Mouse (Mus musculus): ENCODE measurements around the gene Prpf19. TPM values are rescaled to one million over a fixed set of nuclear protein-coding genes. Genes with fewer than 3 reads are reported as not detected.
A peak's percentile ranks its signal among the peaks of the same experiment; 100 is the strongest.

Gene Prpf19
- total RNA-seq, 2 experiments from 2014 or later = 195 to 208 TPM

DNA sequence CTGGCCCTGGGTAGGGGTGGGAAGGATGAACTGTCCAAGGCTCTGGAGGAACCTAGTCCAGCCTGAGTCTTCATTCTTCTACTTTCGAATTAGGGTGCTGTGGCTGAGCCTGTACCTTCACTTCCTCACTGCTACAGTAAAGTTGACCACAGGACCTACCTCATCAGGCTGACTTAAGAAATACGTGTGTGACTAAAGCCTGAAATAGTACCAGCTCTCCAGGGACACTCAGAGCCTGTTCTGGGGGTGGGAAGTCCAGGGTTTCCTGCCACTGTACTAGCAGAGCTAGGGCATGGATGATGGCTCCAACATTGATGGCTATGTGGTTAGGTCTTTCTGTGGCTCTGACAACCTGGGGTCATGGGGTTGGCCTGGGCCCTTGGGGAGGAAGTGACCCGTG, 48.9 kb downstream of the Prpf19 start:
- no peak for TF ChIP-seq CTCF (IDR thresholded peaks at IDR 0.05)
- no peak overlapping the region for H3K4me3 ChIP-seq

DNA sequence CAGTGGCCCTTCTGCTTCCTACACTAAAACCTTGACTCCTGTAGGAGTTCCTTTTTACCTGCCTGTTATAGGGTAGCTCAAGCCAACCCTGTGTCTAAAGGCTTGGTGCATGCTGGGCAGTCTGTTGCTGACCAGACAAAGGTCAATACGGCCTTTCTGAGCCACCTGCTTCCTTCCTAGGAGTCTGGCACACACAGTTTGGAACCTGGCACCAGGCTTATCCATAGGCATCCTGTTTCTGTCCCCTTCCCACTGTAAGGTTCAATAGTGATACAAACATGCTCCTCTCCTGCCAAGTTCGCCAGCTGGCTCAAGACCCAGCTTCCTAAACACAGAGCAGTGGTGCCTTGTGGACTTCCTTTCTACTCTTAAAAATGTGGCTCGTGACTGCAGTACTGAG, 51.5 kb downstream of the Prpf19 start:
- intact Hi-C loops (cut with DNase I) = no loop called here

More for the DNA sequence above, 48.9 kb downstream of the Prpf19 start:
- intact Hi-C loops (cut with DNase I) = no loop called here
- DNase-seq (ENCODE audit: extremely low spot score in 1 of 2, low spot score in 2 of 2) = no peak
- H3K27ac ChIP-seq = no peak overlapping the region

DNA sequence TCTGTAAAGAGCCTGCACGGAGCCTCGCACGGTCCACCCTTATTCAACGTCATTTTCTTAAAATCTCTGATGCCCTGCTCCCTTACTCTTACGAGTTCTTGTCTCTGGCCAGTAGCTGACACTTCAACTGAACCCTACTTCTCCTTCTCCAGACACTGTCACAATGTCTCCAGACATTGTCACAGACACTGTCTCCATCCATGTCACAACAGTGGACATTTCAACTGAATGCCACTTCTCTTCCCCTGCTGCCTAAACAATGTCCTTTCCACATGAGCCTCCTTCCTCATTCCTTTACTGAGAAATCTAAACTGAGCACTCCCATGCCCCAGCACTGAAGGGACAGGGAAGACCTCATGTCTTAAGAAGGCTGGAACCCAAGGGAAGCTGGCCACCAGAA, 52.2 kb downstream of the Prpf19 start:
- TF ChIP-seq CTCF (IDR thresholded peaks at IDR 0.05) = no peak
- Histone ChIP-seq H3K27ac (no peak overlapping the region), H3K4me3 (peak overlapping the region; percentile 84)
- intact Hi-C loops (cut with DNase I) = no loop called here
- DNase-seq (ENCODE audit: extremely low spot score in 1 of 2, low spot score in 2 of 2) = no peak

More for the DNA sequence above, 51.5 kb downstream of the Prpf19 start:
- DNase-seq (ENCODE audit: extremely low spot score in 1 of 2, low spot score in 2 of 2) = no peak
- H3K4me3 ChIP-seq = no peak overlapping the region
- no peak for TF ChIP-seq CTCF (IDR thresholded peaks at IDR 0.05)
- H3K27ac ChIP-seq = no peak overlapping the region

DNA sequence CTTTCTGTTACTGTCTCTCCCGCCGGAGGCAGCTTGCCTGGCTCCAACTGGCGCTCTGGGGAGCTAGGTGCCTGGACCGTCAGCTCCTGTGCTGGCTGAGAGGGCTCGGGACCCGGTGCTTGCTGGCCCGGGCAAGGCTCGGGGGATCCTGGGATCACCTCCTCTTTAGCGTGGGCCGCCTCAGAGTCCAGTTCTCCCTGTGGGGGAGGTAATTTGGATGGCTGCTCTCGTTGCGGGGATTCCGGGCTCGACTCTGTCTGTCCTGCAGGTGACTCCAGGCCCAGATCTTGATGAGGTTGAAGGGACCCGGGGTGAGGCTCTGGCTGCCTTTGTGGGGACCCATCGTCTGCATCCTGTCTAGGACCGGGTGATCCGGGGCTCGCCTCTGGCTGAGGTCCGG, 53.4 kb downstream of the Prpf19 start:
- TF ChIP-seq CTCF (IDR thresholded peaks at IDR 0.05) = no peak
- intact Hi-C loops (cut with DNase I) = no loop called here
- H3K27ac ChIP-seq = no peak overlapping the region
- DNase-seq (ENCODE audit: extremely low spot score in 1 of 2, low spot score in 2 of 2) = peak in 1 of 2 experiments; percentile 24
- peak overlapping the region; percentile 84 for H3K4me3 ChIP-seq

DNA sequence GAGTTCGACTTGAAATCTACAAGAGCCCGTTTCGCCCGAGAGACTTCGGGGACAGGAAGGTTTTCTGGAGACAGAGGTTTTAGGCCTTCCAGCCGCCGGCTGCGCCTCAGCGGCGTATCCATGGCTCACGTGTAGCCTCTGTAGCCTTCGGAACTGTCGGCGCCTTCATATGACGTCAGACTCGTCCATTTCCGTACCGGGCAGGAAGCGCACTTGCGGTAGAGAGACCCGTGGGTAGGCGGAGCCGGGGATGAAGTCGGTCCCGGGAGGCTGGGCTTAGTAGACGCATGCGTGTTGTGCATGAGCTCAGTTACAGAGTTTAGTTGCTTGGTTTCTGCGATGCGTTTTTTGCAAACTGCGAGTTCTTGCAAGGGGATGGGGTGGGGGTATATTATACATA, 54.1 kb downstream of the Prpf19 start, which contains the start of gene Ccdc86:
TSS of gene Ccdc86 (minus strand) at position 155 of the 400 bp plus-strand sequence.
- TF ChIP-seq CTCF (IDR thresholded peaks at IDR 0.05) = no peak
- intact Hi-C loops (cut with DNase I) = loop anchor here (1.0 kb wide), 1 partner anchor 240 kb away; no protein-coding TSS in a partner anchor
- Histone ChIP-seq H3K27ac (peak within 1 kb of the TSS; percentile 66), H3K4me3 (peak within 1 kb of the TSS; percentile 84)
- DNase-seq (ENCODE audit: extremely low spot score in 1 of 2, low spot score in 2 of 2) = peak; percentile 96 to 97

DNA sequence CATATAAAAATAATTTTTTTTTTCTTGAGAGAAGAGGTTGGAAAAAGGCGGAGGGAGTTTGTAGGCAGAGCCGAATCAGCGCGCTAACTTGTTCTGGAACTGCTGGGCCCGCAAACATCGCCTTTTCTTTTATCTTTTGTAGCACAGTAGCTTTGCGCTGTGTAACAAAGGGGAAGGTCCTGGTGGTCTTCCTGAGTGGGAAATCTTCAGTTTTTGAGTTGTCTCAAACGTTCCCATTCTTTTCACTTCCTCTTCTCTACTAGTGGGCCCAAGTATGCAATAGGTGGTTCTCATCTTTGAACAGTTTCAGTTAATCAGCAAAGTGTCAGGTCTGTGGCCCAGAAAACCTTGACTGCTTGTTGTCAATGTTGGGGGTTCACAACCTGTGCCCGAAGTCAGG, 54.5 kb downstream of the Prpf19 start:
- TF ChIP-seq CTCF (IDR thresholded peaks at IDR 0.05) = no peak
- peak overlapping the region; percentile 34 for H3K4me3 ChIP-seq
- intact Hi-C loops (cut with DNase I) = loop anchor here (1.0 kb wide), 1 partner anchor 240 kb away; no protein-coding TSS in a partner anchor
- peak overlapping the region; percentile 66 for H3K27ac ChIP-seq
- DNase-seq (ENCODE audit: extremely low spot score in 1 of 2, low spot score in 2 of 2) = no peak

DNA sequence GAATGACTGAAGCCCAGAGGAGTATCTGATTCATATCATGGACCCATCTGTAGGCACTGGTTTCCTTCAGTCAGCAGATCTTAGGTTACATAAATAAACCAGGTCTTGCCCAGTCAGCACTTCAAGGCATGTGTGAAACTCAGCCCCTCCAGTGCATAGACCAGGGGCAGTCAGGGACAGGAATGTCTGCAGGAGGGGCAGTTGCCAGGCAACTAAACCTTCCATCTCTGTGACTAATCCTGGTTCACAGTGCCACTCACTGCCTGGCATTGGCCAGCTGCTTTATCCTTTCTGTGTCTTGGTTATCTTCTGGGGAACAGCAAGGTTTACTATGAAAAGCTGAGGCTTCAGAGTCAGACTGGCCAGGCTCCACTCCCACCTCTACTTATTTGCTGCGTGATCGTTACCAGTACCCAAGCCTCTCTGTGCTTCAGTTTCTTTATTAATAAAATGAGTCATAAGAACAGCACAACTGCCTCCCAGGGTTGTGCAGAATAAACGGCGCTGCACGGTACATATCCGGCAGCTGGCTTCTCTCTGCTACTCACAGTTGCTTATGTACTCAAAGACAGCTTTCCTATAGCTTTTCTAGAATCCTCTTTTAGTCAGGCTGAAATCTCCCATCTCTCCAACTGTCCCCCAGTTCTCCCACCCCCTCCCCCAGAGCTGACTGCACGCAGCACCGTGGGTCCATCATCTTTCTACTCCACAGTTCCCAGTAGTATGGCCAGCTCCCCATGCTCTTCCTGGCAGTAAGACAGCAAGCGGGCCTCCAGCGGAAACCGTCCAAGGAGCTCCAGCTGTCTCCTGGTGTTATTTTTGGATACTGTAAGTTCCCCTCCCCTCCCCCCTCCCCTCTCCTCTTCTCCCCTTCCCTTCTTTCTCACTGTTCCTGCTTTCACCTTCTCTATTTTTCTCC, 57.2 kb downstream of the Prpf19 start:
- Histone ChIP-seq H3K27ac (peak overlapping the region; percentile 62), H3K4me3 (no peak overlapping the region)
- intact Hi-C loops (cut with DNase I) = no loop called here
- TF ChIP-seq CTCF (IDR thresholded peaks at IDR 0.05) = no peak
- DNase-seq (ENCODE audit: extremely low spot score in 1 of 2, low spot score in 2 of 2) = peak; percentile 26 to 36

Other genes with a start within 250 kb of the Prpf19 start
- not detected for gene Pga5, start 217.2 kb upstream of the Prpf19 start, total RNA-seq (2021)
- 10 to 100 TPM; 21.6 to 24.4 TPM for gene Vps37c, start 206.5 kb upstream of the Prpf19 start, total RNA-seq (2021)
- under 1 TPM; 0.16 to 0.37 TPM for gene Cd5, start 156.2 kb upstream of the Prpf19 start, total RNA-seq (2021)
- gene Cd6, start 65.2 kb upstream of the Prpf19 start, total RNA-seq (2021) = 1 to 10 TPM; 2.3 to 2.8 TPM
- 1 to 10 TPM; 1.1 to 1.3 TPM for gene Slc15a3, start 55.5 kb upstream of the Prpf19 start, total RNA-seq (2021)
- 100 to 1,000 TPM; 268 TPM for gene Tmem132a, start 25.3 kb upstream of the Prpf19 start, total RNA-seq (2021)
- 10 to 100 TPM; 49.5 to 50.2 TPM for gene Tmem109, start 13.2 kb upstream of the Prpf19 start, total RNA-seq (2021)
- not detected for gene Zp1, start 25.4 kb downstream of the Prpf19 start, total RNA-seq (2021)
- gene Ptgdr2, start 41.9 kb downstream of the Prpf19 start, total RNA-seq (2021) = under 1 TPM; 0.14 to 0.30 TPM
- 10 to 100 TPM in 1 of 2 experiments, 1 to 10 TPM in 1; 7.8 to 10.6 TPM for gene Ccdc86, start 54.0 kb downstream of the Prpf19 start, total RNA-seq (2021)
- not detected for gene Ms4a10, start 79.4 kb downstream of the Prpf19 start, total RNA-seq (2021)
- not detected for gene Ms4a15, start 98.0 kb downstream of the Prpf19 start, total RNA-seq (2021)
- not detected for gene Ms4a18, start 122.8 kb downstream of the Prpf19 start, total RNA-seq (2021)
- not detected for gene Ms4a8a, start 185.9 kb downstream of the Prpf19 start, total RNA-seq (2021)
- not detected for gene 1700017D01Rik, start 235.6 kb downstream of the Prpf19 start, total RNA-seq (2021)

All from left cerebral cortex, adult 2 months (tissue).